Mouse (Mus musculus) urinary bladder, postnatal 36 days (tissue): ENCODE data around the gene Kif13a.

Experiments used
- DNase-seq, 2 experiments: peaks; one replicate each; pipeline ENCODE4 v3.0.0; 2022; ENCODE audit warnings: low spot score in 2 of 2, mixed read lengths in 1 of 2

Kif13a gene

GRCm38 (mm10) chr13:46883976-46884375 lies 45.7 kb downstream of the Kif13a start:
- DNase-seq, result no peak

GRCm38 (mm10) chr13:46883381-46883780 lies 46.3 kb downstream of the Kif13a start:
- DNase-seq, result peak; percentile 26 to 72

- DNase-seq, result no peak
Measured at GRCm38 (mm10) chr13:46880736-46881135, 48.9 kb downstream of the Kif13a start.

GRCm38 (mm10) chr13:46880243-46880642 lies 49.4 kb downstream of the Kif13a start:
- DNase-seq, result no peak

GRCm38 (mm10) chr13:46877049-46877448 lies 52.6 kb downstream of the Kif13a start:
- DNase-seq, result no peak

- peak; percentile 23 to 39 for DNase-seq
Measured at GRCm38 (mm10) chr13:46875377-46875776, 54.3 kb downstream of the Kif13a start.

GRCm38 (mm10) chr13:46872732-46873131 lies 56.9 kb downstream of the Kif13a start:
- DNase-seq, result no peak

- DNase-seq, result no peak
Measured at GRCm38 (mm10) chr13:46872194-46872593, 57.5 kb downstream of the Kif13a start.

GRCm38 (mm10) chr13:46869464-46869863 lies 60.2 kb downstream of the Kif13a start:
- DNase-seq, result no peak

GRCm38 (mm10) chr13:46863169-46863748 lies 66.4 kb downstream of the Kif13a start:
- no peak for DNase-seq

- no peak for DNase-seq
Measured at GRCm38 (mm10) chr13:46859876-46860275, 69.8 kb downstream of the Kif13a start.

GRCm38 (mm10) chr13:46859173-46859572 lies 70.5 kb downstream of the Kif13a start:
- no peak for DNase-seq

- DNase-seq, result peak in 1 of 2 experiments; percentile 19
Measured at GRCm38 (mm10) chr13:46858835-46859152, 70.9 kb downstream of the Kif13a start.

- DNase-seq, result no peak
Measured at GRCm38 (mm10) chr13:46858143-46858834, 71.4 kb downstream of the Kif13a start.

GRCm38 (mm10) chr13:46854456-46854855 lies 75.2 kb downstream of the Kif13a start:
- no peak for DNase-seq

GRCm38 (mm10) chr13:46852470-46852869 lies 77.2 kb downstream of the Kif13a start:
- DNase-seq, result no peak

GRCm38 (mm10) chr13:46845456-46845855 lies 84.2 kb downstream of the Kif13a start:
- DNase-seq, result no peak

GRCm38 (mm10) chr13:46844561-46845235 lies 85.0 kb downstream of the Kif13a start:
- no peak for DNase-seq

GRCm38 (mm10) chr13:46843646-46844045 lies 86.0 kb downstream of the Kif13a start:
- no peak for DNase-seq

GRCm38 (mm10) chr13:46842185-46842584 lies 87.5 kb downstream of the Kif13a start:
- DNase-seq, result peak; percentile 28 to 31

GRCm38 (mm10) chr13:46841668-46842067 lies 88.0 kb downstream of the Kif13a start:
- DNase-seq, result no peak

GRCm38 (mm10) chr13:46840676-46841075 lies 89.0 kb downstream of the Kif13a start:
- peak; percentile 68 to 72 for DNase-seq

- no peak for DNase-seq
Measured at GRCm38 (mm10) chr13:46839236-46839635, 90.4 kb downstream of the Kif13a start.
